Mouse (Mus musculus) MEL (cell line): ENCODE data around the gene Mfap2. TPM values are rescaled to one million over a fixed set of nuclear protein-coding genes. Genes with fewer than 3 reads are reported as not detected.
A peak's percentile ranks its signal among the peaks of the same experiment; 100 is the strongest.

Experiments used
- DNase-seq: peaks from one replicate; pipeline ENCODE4 v3.0.0; 2011; ENCODE audit warnings: low read depth, low spot score
- H3K27ac ChIP-seq: 2 replicates; pipeline ENCODE4 v1.5.1; 2012; ENCODE audit warnings: low read depth, mild to moderate bottlenecking, control low read depth, low read length, moderate library complexity; ENCODE audit not compliant: control insufficient read depth
- H3K27me3 ChIP-seq, 2 experiments: fragments of 150-350 bp in 1 of 2; sonication (generic) in 1 of 2; 2 replicates each; pipeline ENCODE4 v1.6.1; 2012; ENCODE audit warnings: low read length in 2 of 2, mild to moderate bottlenecking in 2 of 2, improper control_type of control experiment in 1 of 2, moderate library complexity in 1 of 2; ENCODE audit not compliant: insufficient read depth in 2 of 2, control insufficient read depth in 1 of 2
- H3K36me3 ChIP-seq, 2 experiments: 2 replicates each; pipeline ENCODE4 v1.6.1; 2012 to 2014; ENCODE audit warnings: low read length in 2 of 2, improper control_type of control experiment in 1 of 2, inconsistent platforms in 1 of 2, mild to moderate bottlenecking in 1 of 2; ENCODE audit not compliant: insufficient read depth in 2 of 2, control insufficient read depth in 1 of 2
- H3K4me1 ChIP-seq, 2 experiments: fragments of 150-350 bp in 1 of 2; sonication (generic) in 1 of 2; 2 replicates each; pipeline ENCODE4 v1.6.1; 2012; ENCODE audit warnings: low read length in 2 of 2, improper control_type of control experiment in 1 of 2, mild to moderate bottlenecking in 1 of 2; ENCODE audit not compliant: insufficient read depth in 2 of 2, control insufficient read depth in 1 of 2
- H3K4me3 ChIP-seq, 2 experiments: fragments of 150-350 bp in 1 of 2; sonication (generic) in 1 of 2; 2 replicates each; pipeline ENCODE4 v1.5.1; 2012; ENCODE audit warnings: low read depth in 2 of 2, low read length in 2 of 2, mild to moderate bottlenecking in 2 of 2, moderate library complexity in 2 of 2, control low read depth in 1 of 2, improper control_type of control experiment in 1 of 2; ENCODE audit not compliant: control insufficient read depth in 1 of 2, insufficient read depth in 1 of 2
- H3K79me2 ChIP-seq: 2 replicates; pipeline ENCODE4 v1.6.1; 2012; ENCODE audit warnings: mild to moderate bottlenecking, low read length, moderate library complexity; ENCODE audit not compliant: control insufficient read depth, poor library complexity, insufficient read depth
- H3K9ac ChIP-seq: 2 replicates; pipeline ENCODE4 v1.6.1; 2012; ENCODE audit warnings: low read depth, mild to moderate bottlenecking, control low read depth, low read length, moderate library complexity; ENCODE audit not compliant: control insufficient read depth, poor library complexity, severe bottlenecking
- H3K9me3 ChIP-seq: fragments of 150-350 bp; sonication (generic); replicated peaks from 2 replicates; pipeline ENCODE4 v1.6.1; 2012; ENCODE audit warnings: mild to moderate bottlenecking, low read length, improper control_type of control experiment, moderate library complexity; ENCODE audit not compliant: insufficient read depth
- BHLHE40 ChIP-seq: IDR thresholded peaks from 2 replicates; pipeline ENCODE4 v1.6.1; 2012; ENCODE audit warnings: low read depth, mild to moderate bottlenecking, inconsistent platforms, low read length, improper control_type of control experiment, borderline replicate concordance
- CTCF ChIP-seq, 3 experiments: IDR thresholded peaks in 2 of 3; conservative IDR thresholded peaks in 1 of 3; 2 replicates each; pipeline ENCODE4 v1.5.1; 2011 to 2012; ENCODE audit warnings: low read length in 3 of 3, low read depth in 2 of 3, mild to moderate bottlenecking in 2 of 3, improper control_type of control experiment in 1 of 3, inconsistent platforms in 1 of 3, mixed read lengths in 1 of 3, moderate library complexity in 1 of 3; ENCODE audit not compliant: control insufficient read depth in 1 of 3, insufficient read depth in 1 of 3, poor library complexity in 1 of 3, severe bottlenecking in 1 of 3
- EP300 ChIP-seq, 2 experiments: IDR thresholded peaks; 2 replicates each; pipeline ENCODE4 v1.6.1; 2011; ENCODE audit warnings: improper control_type of control experiment in 2 of 2, low read length in 2 of 2, low read depth in 1 of 2, mild to moderate bottlenecking in 1 of 2
- ETS1 ChIP-seq: IDR thresholded peaks from 2 replicates; pipeline ENCODE4 v1.6.1; 2012; ENCODE audit warnings: low read depth, mild to moderate bottlenecking, inconsistent platforms, low read length, improper control_type of control experiment, moderate library complexity
- GATA1 ChIP-seq: IDR thresholded peaks from 2 replicates; pipeline ENCODE4 v1.6.1; 2011; ENCODE audit warnings: low read depth, low read length, improper control_type of control experiment
- JUND ChIP-seq: IDR thresholded peaks from 2 replicates; pipeline ENCODE4 v1.6.1; 2011; ENCODE audit warnings: low read depth, mild to moderate bottlenecking, improper control_type of control experiment, low read length
- MAX ChIP-seq: IDR thresholded peaks from 2 replicates; pipeline ENCODE4 v1.6.1; 2011; ENCODE audit warnings: low read length, improper control_type of control experiment
- MYB ChIP-seq: IDR thresholded peaks from 2 replicates; pipeline ENCODE4 v1.6.1; 2011; ENCODE audit warnings: mild to moderate bottlenecking, low read depth, low read length, improper control_type of control experiment
- POLR2AphosphoS5 ChIP-seq: IDR thresholded peaks from 2 replicates; pipeline ENCODE4 v1.6.1; 2012; ENCODE audit warnings: low read depth, borderline replicate concordance, mild to moderate bottlenecking, inconsistent platforms, low read length, moderate library complexity, mixed read lengths
- TAL1 ChIP-seq: IDR thresholded peaks from 2 replicates; pipeline ENCODE4 v1.6.1; 2012; ENCODE audit warnings: mild to moderate bottlenecking, inconsistent platforms, low read length, moderate library complexity, mixed read lengths
- TBP ChIP-seq: IDR thresholded peaks from 2 replicates; pipeline ENCODE4 v1.8.0; 2011; ENCODE audit warnings: low read depth, low read length, improper control_type of control experiment
- TCF12 ChIP-seq: IDR thresholded peaks from 2 replicates; pipeline ENCODE4 v1.6.1; 2014; ENCODE audit warnings: low read depth, mild to moderate bottlenecking, inconsistent platforms, low read length, improper control_type of control experiment, moderate library complexity
- UBTF ChIP-seq: IDR thresholded peaks from 2 replicates; pipeline ENCODE4 v1.6.1; 2012; ENCODE audit warnings: low read depth, mild to moderate bottlenecking, inconsistent platforms, low read length, improper control_type of control experiment, moderate library complexity, borderline replicate concordance; ENCODE audit not compliant: insufficient read depth
- USF1 ChIP-seq: IDR thresholded peaks from 2 replicates; pipeline ENCODE4 v1.6.1; 2014; ENCODE audit warnings: low read depth, mild to moderate bottlenecking, inconsistent platforms, low read length, improper control_type of control experiment, moderate library complexity
- ZC3H11A ChIP-seq: IDR thresholded peaks from 2 replicates; pipeline ENCODE4 v1.6.1; 2012; ENCODE audit warnings: low read depth, mild to moderate bottlenecking, inconsistent platforms, low read length, improper control_type of control experiment
- ZMIZ1 ChIP-seq: IDR thresholded peaks from 2 replicates; pipeline ENCODE4 v1.6.1; 2012; ENCODE audit warnings: low read depth, mild to moderate bottlenecking, inconsistent platforms, low read length, improper control_type of control experiment, moderate library complexity
- ZNF384 ChIP-seq: IDR thresholded peaks from 2 replicates; pipeline ENCODE4 v1.6.1; 2012; ENCODE audit warnings: low read depth, mild to moderate bottlenecking, inconsistent platforms, low read length, improper control_type of control experiment
- polyA plus RNA-seq, 2 experiments: library from polyadenylated mRNA; stranded (reverse) in 1 of 2; unstranded in 1 of 2; fragments of >175 nt in 1 of 2; fragments of >200 nt in 1 of 2; gene quantifications; 2 replicates each; pipeline versions ENCODE4 v1.2.1 to v1.2.4; 2012; ENCODE audit warnings: low replicate concordance in 2 of 2, low read depth in 1 of 2; ENCODE audit not compliant: insufficient read length in 2 of 2, insufficient read depth in 1 of 2, missing spikeins in 1 of 2
- total RNA-seq: library from RNA; depleted of rRNA; stranded (reverse); fragments of 300-350 nt; gene quantifications from 2 replicates; pipeline ENCODE4 v1.2.3, GENCODE M21; 2012

The Mfap2 gene
- total and polyA plus RNA-seq, 3 experiments = not detected

- no peak overlapping the region for H3K27ac ChIP-seq
- no peak for DNase-seq
Observed at GRCm38 (mm10) chr4:140996812-140997211, 13.4 kb upstream of the Mfap2 start.

GRCm38 (mm10) chr4:141005983-141006382 lies 4.2 kb upstream of the Mfap2 start:
- H3K9ac ChIP-seq = no peak overlapping the region
- no peaks in the 10 kb centered on the region for H3K36me3 ChIP-seq
- peaks cover 0 to 8% of the 10 kb centered on the region in 2 experiments; a peak in 1 of 4 replicates for H3K4me1 ChIP-seq
- H3K27me3 ChIP-seq = no peaks in the 10 kb centered on the region
- H3K79me2 ChIP-seq = no peaks in the 10 kb centered on the region
- H3K4me3 ChIP-seq = no peak overlapping the region
- no peak overlapping the region for H3K27ac ChIP-seq
- no peak for DNase-seq
- no peaks in the 10 kb centered on the region for H3K9me3 ChIP-seq
- peak in 1 of 3 experiments; percentile 43; a peak in 3 of 6 replicates for TF ChIP-seq CTCF (IDR thresholded peaks at IDR 0.05 in 2 of 3, conservative IDR thresholded peaks at IDR 0.05 in 1 of 3; ENCODE audit: control insufficient read depth in 1 of 3, insufficient read depth in 1 of 3, low read depth in 2 of 3, low read length in 3 of 3, poor library complexity in 1 of 3, severe bottlenecking in 1 of 3)
- TF ChIP-seq ZMIZ1 = no peak

More at GRCm38 (mm10) chr4:140996812-140997211, 13.4 kb upstream of the Mfap2 start:
- peaks cover 0 to 2% of the 10 kb centered on the region in 2 experiments; a peak in 1 of 4 replicates for H3K36me3 ChIP-seq
- no peak overlapping the region for H3K4me3 ChIP-seq
- TF ChIP-seq GATA1 = no peak
- no peak for TF ChIP-seq ZNF384
- no peak for TF ChIP-seq MAX
- no peak for TF ChIP-seq TBP
- TF ChIP-seq TCF12 = no peak
- no peak for TF ChIP-seq UBTF
- no peak for TF ChIP-seq ZC3H11A
- TF ChIP-seq BHLHE40 = no peak
- no peak for TF ChIP-seq MYB
- TF ChIP-seq, all 39 proteins: peak for 0
- Histone ChIP-seq H3K27me3 (no peaks in the 10 kb centered on the region), H3K4me1 (no peaks in the 10 kb centered on the region), H3K79me2 (no peaks in the 10 kb centered on the region), H3K9me3 (no peaks in the 10 kb centered on the region), H3K9ac (no peak overlapping the region)

GRCm38 (mm10) chr4:141008028-141008427 lies 2.2 kb upstream of the Mfap2 start:
- Histone ChIP-seq H3K9me3 (no peaks in the 10 kb centered on the region), H3K36me3 (no peaks in the 10 kb centered on the region), H3K9ac (no peak overlapping the region), H3K27me3 (no peaks in the 10 kb centered on the region), H3K79me2 (no peaks in the 10 kb centered on the region)
- peak; percentile 30 for DNase-seq
- TF ChIP-seq EP300 (IDR thresholded peaks at IDR 0.05; ENCODE audit: low read depth in 1 of 2, low read length in 2 of 2) (peak in 1 of 2 experiments; percentile 17; a peak in 1 of 4 replicates), USF1 (no peak), TBP (no peak), POLR2AphosphoS5 (no peak), ETS1 (no peak), TAL1 (peak; percentile 29; the same call in 1 of the 2 replicates), JUND (no peak)
- TF ChIP-seq, all 39 proteins: peak for 2
- peaks cover 0 to 8% of the 10 kb centered on the region in 2 experiments; a peak in 1 of 4 replicates for H3K4me1 ChIP-seq
- no peak overlapping the region; the same call in 1 of the 2 replicates for H3K27ac ChIP-seq
- H3K4me3 ChIP-seq = no peak overlapping the region
